Mouse (Mus musculus) kidney, adult 2 months (tissue): ENCODE results near the gene Ccdc78.

Source experiments
- CTCF ChIP-seq: fragments of 200-500 bp; conservative IDR thresholded peaks from 2 replicates; pipeline ENCODE4 v1.5.1; 2011; ENCODE audit warnings: low read depth, mild to moderate bottlenecking, control low read depth, low read length, moderate library complexity, mixed read lengths; ENCODE audit not compliant: insufficient read depth, insufficient read length
- POLR2A ChIP-seq: fragments of 200-500 bp; IDR thresholded peaks from one replicate; pipeline ENCODE4 v1.6.1; 2011; ENCODE audit warnings: low read depth, low read length, control low read depth

GRCm38 (mm10) chr17:25786280-25786679 is at the start of gene Ccdc78:
- TF ChIP-seq CTCF (no peak), POLR2A (no peak)
